Mouse (Mus musculus): Measurements from ENCODE around the gene Aagab. TPM values are rescaled to one million over a fixed set of nuclear protein-coding genes. Genes with fewer than 3 reads are reported as not detected.

Aagab gene
- polyA plus RNA-seq, 1 experiment from 2014 or later = 50.4 TPM

DNA sequence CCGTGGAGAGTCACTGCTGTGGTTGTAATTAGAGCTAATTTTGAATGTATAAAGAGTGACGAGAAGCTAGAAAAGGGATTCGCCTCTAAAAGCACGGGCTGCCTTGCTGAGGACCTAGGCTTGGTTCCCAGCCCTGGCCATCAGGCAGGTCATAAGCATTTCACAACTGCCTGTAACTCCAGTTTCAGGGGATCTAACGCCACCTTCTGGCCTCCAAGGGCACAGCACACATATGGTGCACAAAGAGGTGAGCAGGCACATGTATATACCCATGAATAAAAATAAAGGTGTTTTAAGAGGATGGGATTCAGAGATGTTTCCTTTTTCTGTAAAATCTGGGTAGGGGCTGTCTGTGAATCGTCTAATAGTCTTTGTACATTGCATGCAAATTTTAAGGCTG lies 7.8 kb downstream of the Aagab start:
- Histone ChIP-seq H3K4me1 (replicated peaks) (peaks cover 54% of the 10 kb centered on the region), H3K36me3 (no peaks in the 10 kb centered on the region), H3K4me3 (no peak overlapping the region), H3K9me3 (no peaks in the 10 kb centered on the region), H3K27me3 (ENCODE audit: insufficient read depth, poor library complexity, severe bottlenecking) (no peaks in the 10 kb centered on the region), H3K27ac (peak overlapping the region; percentile 29; the same call in 1 of the 2 replicates)
- WGBS = 88% methylated on average over 6 of the region's 6 CpGs
- no peak for DNase-seq (ENCODE audit: low spot score)

DNA sequence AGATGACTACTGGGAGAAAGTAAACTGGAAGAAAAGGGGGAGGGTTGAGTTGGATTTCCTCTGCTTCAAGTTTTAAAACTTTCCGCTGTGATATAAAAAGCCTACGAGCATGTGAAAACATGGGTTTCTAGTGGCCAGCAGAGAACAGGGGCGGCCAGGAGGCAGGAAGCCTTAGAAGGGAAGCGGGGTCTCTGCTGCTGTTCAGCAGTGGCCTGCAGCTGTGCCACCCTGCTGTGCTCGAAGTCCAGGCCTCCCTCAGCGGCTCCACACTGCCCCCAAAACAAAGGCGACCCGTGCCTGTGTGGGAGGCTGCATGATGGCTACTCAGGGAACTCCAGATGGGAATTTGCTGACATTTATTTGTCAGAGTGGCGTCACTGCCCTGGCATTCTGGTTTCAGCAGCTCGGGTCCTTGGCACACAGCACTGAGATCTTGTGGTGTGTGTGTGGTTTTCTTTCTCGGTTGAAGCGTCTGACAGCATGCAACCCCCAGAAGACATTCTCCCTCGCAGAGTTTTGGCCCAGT lies 8.4 kb downstream of the Aagab start:
- no peaks in the 10 kb centered on the region for H3K9me3 ChIP-seq
- H3K27ac ChIP-seq = peak overlapping the region; percentile 64
- peak; percentile 33 for DNase-seq (ENCODE audit: low spot score)
- H3K4me3 ChIP-seq = 0 out of 2 replicates have a peak overlapping the region, but pooled peaks have one; percentile 0
- H3K27me3 ChIP-seq (ENCODE audit: insufficient read depth, poor library complexity, severe bottlenecking) = no peaks in the 10 kb centered on the region
- H3K4me1 ChIP-seq (replicated peaks) = peaks cover 54% of the 10 kb centered on the region
- 12% methylated on average over 13 of the region's 13 CpGs for WGBS
- no peaks in the 10 kb centered on the region for H3K36me3 ChIP-seq

DNA sequence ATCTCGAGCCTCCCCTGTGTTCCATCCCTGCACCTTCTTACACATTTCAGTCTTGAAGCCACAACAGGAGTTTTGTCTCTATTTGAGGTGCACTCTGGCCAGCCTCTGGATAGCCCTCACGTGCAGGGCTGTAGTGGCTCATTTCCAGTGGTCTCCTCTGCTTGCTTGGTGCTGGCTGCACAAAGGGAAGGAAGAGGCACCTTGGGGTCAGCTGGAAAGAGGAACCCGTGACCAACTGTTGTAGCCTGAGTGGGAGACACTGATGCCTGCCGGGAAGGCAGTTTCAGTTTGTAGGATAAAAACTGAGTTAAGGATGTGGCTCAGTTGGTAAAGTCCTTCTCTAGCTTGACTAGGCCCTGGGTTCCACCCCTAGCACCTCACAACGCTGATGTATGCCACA lies 9.5 kb downstream of the Aagab start:
- 0 out of 2 replicates have a peak overlapping the region, but pooled peaks have one; percentile 2 for H3K27ac ChIP-seq
- no peak for DNase-seq (ENCODE audit: low spot score)
- peaks cover 8% of the 10 kb centered on the region for H3K36me3 ChIP-seq
- 70% methylated on average over 5 of the region's 5 CpGs for WGBS
- peaks cover 54% of the 10 kb centered on the region for H3K4me1 ChIP-seq (replicated peaks)
- H3K9me3 ChIP-seq = no peaks in the 10 kb centered on the region
- no peaks in the 10 kb centered on the region for H3K27me3 ChIP-seq (ENCODE audit: insufficient read depth, poor library complexity, severe bottlenecking)
- no peak overlapping the region for H3K4me3 ChIP-seq

DNA sequence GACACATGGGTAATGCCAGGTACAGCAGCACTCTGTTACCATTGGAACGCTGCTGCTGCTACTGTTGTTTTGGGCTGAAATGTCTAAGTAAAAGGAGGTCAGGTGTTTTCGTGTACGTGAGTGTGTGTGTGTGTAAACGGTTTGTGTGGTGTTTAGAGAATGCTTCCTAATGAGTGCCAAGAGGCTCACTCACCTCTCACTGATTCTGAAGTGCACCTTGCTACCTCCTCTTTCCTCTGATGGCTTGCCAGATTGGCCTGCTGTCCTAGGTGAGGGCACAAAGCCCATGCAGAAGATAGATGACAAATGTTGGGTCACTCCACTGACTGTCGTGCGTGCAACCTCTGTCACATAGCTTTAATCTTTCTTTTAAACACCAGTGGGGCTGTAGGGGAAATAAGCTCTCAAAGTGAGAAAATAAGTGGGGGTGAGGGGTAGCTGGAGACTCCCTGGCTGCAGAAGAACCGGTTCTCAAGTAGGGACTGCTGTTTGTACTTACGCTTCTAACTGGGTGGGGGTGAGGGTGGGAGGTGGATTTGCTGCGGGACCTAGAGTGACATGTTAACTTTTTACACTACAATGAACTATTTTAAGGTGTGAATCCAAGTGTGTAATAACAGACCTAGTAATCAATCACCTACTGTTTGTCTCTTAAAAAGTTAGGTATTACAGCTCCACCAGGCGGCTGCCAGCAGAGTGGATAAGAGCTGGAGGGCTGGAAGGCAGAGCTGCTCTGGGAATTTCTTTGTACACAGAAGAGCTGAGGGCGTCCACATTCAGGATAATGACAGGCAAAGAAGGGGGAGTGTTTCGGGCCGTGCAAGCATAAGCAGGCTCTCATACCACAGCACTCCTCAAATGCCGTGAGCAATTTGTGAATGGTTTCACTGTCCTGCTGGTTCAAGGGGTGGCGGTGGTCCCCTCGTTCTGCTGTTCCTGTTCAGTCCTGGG lies 10.4 kb downstream of the Aagab start:
- peaks cover 54% of the 10 kb centered on the region for H3K4me1 ChIP-seq (replicated peaks)
- peak overlapping the region; percentile 41 for H3K27ac ChIP-seq
- no peaks in the 10 kb centered on the region for H3K27me3 ChIP-seq (ENCODE audit: insufficient read depth, poor library complexity, severe bottlenecking)
- peak; percentile 30 for DNase-seq (ENCODE audit: low spot score)
- H3K36me3 ChIP-seq = peaks cover 17% of the 10 kb centered on the region
- WGBS = 54% methylated on average over 16 of the region's 16 CpGs
- H3K4me3 ChIP-seq = no peak overlapping the region
- H3K9me3 ChIP-seq = no peaks in the 10 kb centered on the region

DNA sequence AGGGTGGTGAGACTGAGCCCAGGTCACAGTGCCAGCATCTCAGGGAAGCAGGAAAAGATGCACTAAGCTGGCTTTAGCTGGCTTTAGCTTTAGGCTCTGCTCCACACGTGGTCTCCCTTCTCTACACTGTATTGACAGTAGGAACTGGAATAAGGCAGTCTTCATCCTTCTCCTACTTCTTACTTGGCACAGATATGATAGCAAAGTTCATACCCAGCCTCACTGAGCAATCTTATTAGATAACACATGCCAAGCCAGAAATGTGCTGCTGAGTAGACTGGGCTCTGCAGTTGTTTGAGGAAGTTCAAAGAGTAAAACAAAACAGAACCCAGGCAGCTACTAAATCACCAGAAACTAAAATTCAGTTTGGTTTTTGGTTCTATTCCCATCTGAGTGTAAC lies 11.1 kb downstream of the Aagab start:
- Histone ChIP-seq H3K36me3 (peaks cover 24% of the 10 kb centered on the region), H3K4me3 (no peak overlapping the region), H3K27ac (peak overlapping the region; percentile 41), H3K9me3 (no peaks in the 10 kb centered on the region), H3K4me1 (replicated peaks) (peaks cover 48% of the 10 kb centered on the region), H3K27me3 (ENCODE audit: insufficient read depth, poor library complexity, severe bottlenecking) (no peaks in the 10 kb centered on the region)
- 63% methylated on average over 1 of the region's 1 CpGs for WGBS
- no peak for DNase-seq (ENCODE audit: low spot score)

DNA sequence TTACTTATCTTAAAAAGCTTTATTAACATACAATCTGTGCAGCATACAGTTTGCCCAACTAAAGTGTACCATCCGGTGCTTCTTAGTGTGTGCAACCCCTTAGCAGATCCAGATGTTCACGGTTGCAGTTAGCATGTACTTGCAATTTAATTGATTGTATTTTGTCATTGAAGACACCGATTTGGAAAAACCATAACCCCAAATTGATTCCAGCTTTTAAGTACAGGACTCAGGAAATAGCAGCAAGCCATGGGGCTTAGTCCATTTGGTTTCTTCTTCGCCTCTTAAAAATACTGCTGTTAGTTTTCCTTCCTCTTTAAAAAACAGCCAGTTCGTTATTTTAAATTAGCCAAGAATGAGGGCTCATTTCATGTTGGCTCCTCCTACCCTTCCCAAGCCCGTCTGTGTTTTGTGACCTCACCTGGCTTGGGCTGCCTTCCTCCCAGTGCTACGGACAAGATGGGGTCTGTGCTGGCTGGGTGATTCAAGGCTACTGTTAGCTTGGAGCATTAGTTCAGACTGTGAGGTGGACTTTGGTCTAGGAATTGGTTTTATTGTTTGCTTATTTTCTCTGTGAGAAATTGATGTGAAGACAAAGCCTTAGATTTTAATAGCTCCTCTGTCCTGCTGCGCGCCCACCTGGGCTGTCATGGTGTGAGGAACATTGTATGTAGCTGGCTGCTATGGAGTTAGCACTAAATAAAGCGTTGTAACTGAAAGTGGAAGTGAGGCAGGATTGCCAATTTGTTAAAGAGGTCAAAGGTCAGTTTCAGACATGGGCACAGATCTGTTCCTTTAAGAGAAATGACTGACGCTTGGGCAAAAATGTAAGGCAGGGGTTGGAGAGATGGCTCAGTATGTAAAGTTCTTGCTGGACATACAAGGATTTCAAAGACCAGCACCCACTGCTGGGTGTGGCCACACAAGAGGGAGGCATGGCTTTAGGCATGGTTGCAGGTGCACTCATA lies 11.8 kb downstream of the Aagab start:
- Histone ChIP-seq H3K36me3 (peaks cover 31% of the 10 kb centered on the region), H3K9me3 (no peaks in the 10 kb centered on the region), H3K4me3 (no peak overlapping the region), H3K27ac (no peak overlapping the region), H3K4me1 (replicated peaks) (peaks cover 40% of the 10 kb centered on the region), H3K27me3 (ENCODE audit: insufficient read depth, poor library complexity, severe bottlenecking) (no peaks in the 10 kb centered on the region)
- 86% methylated on average over 11 of the region's 11 CpGs for WGBS
- no peak for DNase-seq (ENCODE audit: low spot score)

DNA sequence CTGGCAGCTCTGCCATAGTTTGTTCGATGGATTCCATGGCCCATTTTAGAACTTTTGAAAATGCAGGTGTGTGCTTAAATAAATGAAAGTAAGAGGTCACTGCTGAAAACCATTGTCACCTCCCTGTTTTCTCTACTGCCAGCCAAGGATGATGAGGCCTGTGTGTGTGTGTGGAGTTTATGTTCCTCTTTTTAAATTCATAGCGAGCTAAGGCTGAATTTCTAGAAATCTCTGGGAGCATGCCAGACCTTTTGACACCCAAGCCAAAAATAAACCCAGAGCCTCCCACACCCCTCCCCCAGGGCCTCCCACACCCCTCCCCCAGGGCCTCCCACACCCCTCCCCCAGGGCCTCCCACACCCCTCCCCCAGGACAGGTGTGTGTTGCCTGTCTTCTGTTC lies 15.5 kb downstream of the Aagab start:
- H3K36me3 ChIP-seq = peaks cover 63% of the 10 kb centered on the region

DNA sequence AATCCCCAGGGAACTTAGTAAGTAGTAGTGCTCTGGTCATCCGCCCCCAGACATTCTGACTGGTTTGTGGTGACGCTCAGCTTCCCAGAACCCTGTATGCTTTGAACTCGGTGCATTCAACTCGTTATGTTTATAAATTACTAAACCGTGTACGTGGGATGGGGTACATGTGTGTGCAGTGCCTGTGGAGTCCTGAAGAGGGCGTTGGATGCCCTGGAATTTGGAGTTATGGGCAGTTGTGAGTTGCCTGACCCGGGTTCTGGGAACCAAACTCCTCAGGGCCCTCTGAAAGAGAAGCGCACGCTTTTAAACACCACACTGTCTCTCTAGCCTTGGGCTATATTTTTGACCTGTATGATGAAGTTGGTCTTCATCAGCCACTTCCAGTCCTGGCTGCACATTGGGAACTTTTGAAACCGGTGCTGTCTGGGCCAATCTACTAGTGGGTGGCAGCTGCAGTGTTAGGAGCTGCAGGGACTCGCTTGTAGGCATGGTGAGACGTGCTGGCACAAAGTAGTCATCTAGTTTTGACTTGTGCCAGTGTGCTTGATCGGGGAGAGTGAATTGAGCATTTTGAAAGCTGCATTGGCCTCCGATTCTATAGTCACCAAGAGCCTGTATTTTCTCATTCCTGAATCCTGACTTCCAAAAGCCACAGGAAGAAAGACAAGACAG lies 21.6 kb downstream of the Aagab start:
- peaks cover 76% of the 10 kb centered on the region for H3K36me3 ChIP-seq
- whole genome bisulfite sequencing = 85% methylated on average over 15 of the region's 15 CpGs
- no peaks in the 10 kb centered on the region for H3K9me3 ChIP-seq
- peaks cover 20% of the 10 kb centered on the region for H3K4me1 ChIP-seq (replicated peaks)
- H3K4me3 ChIP-seq = no peak overlapping the region
- H3K27ac ChIP-seq = no peak overlapping the region
- no peak for DNase-seq (ENCODE audit: low spot score)
- H3K27me3 ChIP-seq (ENCODE audit: insufficient read depth, poor library complexity, severe bottlenecking) = no peaks in the 10 kb centered on the region

More for the DNA sequence above, 15.5 kb downstream of the Aagab start:
- Histone ChIP-seq H3K27me3 (ENCODE audit: insufficient read depth, poor library complexity, severe bottlenecking) (no peaks in the 10 kb centered on the region), H3K4me3 (no peak overlapping the region), H3K9me3 (no peaks in the 10 kb centered on the region), H3K27ac (no peak overlapping the region), H3K4me1 (replicated peaks) (peaks cover 14% of the 10 kb centered on the region)
- no peak for DNase-seq (ENCODE audit: low spot score)
- 95% methylated on average over 2 of the region's 2 CpGs for WGBS

DNA sequence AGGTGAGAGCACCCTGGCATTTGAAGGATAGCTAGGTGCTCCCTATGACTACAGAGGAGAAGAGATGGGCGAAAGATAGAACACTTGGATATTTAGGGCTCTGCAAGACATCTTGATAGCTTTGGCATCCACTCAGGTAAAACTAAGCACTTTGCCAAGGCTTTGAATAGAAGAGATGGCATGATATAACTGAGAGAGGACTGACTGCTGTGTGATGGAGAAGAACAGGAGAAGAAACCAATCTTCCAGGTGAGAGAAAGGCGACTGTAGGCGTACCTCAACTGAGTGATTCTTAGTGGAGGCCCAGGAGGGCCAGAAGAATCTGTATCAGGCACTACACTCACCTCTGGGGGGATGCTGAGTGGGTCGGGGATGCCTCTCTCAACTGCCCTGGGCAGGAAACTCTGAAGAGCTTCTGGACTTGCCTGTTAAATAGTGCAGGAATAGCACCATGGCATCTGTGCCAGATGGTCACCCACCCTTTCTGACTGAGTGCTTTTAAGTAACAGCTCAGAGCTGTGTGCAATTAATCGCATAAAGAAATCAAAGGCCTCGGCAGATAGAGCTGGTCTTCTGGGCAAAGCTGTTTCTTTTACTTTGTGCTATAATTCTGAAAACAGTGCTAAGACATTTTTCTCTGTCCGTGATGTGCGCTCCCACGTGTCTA lies 22.8 kb downstream of the Aagab start:
- 94% methylated on average over 9 of the region's 9 CpGs for WGBS

DNA sequence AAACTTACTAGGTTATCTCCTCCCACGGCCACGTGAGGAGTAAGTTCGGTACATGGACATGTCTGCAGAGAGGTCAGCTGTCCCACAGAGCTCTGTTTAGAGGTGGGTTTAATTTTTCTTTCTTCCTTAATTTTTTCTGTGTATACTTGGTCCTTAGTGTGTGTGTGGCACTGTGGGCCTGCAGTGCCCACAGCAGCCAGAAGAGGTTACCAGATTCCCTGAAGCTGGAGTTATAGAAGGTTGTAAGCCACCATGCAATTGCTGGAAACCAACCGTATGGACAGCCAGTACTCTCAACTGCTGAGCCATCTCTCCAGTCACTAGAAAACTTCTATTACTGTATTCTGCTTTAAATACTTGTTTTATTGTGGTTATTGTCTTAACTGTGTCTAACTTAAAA lies 29.6 kb downstream of the Aagab start:
- H3K27me3 ChIP-seq (ENCODE audit: insufficient read depth, poor library complexity, severe bottlenecking) = no peaks in the 10 kb centered on the region
- no peak overlapping the region for H3K4me3 ChIP-seq
- WGBS = 74% methylated on average over 4 of the region's 4 CpGs
- peaks cover 63% of the 10 kb centered on the region for H3K36me3 ChIP-seq
- peaks cover 21% of the 10 kb centered on the region for H3K4me1 ChIP-seq (replicated peaks)
- no peaks in the 10 kb centered on the region for H3K9me3 ChIP-seq
- H3K27ac ChIP-seq = no peak overlapping the region
- no peak for DNase-seq (ENCODE audit: low spot score)

More for the DNA sequence above, 22.8 kb downstream of the Aagab start:
- DNase-seq (ENCODE audit: low spot score) = no peak
- no peak overlapping the region for H3K27ac ChIP-seq
- H3K9me3 ChIP-seq = no peaks in the 10 kb centered on the region
- no peak overlapping the region for H3K4me3 ChIP-seq
- peaks cover 20% of the 10 kb centered on the region for H3K4me1 ChIP-seq (replicated peaks)
- no peaks in the 10 kb centered on the region for H3K27me3 ChIP-seq (ENCODE audit: insufficient read depth, poor library complexity, severe bottlenecking)
- H3K36me3 ChIP-seq = peaks cover 77% of the 10 kb centered on the region

DNA sequence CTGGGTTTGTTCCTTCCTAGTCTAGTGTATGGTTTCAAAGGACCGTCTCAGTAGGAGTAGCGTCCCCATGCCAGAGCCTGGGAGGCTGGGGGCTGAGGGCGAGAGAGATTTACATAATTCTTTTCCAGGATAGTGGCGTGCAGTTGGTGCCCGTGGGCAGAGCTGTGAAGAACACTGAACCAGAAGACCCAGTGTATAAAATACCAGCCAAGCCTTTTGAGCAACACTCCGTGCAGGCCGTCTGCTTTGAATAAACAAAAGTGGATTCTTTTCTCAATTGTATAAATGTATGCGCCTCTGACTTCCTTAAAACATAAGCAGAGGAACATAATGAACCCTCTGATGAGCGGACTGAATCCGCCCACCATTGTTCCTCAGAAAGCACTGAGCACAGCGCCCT lies 30.5 kb downstream of the Aagab start:
- peak overlapping the region; percentile 50 for H3K27ac ChIP-seq

DNA sequence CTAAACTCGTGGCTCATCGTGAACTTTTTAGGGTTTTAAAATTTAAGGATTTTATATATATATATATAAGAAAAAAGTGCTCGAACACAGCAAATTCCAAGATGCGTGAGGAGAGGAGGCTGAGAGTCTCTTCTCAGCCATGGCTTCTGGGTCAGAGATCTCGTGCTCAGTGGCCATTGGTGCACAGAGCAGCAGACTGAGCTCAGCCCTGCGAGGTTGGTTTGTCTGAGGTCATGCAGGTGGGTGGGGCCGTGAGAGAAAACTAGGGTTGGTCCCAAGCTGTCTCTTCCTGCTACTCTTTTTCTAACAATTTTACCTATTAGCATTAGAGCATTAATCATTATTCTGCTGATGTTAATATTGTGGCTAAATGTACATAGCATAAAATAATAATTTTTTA lies 30.9 kb downstream of the Aagab start:
- Histone ChIP-seq H3K4me1 (replicated peaks) (peaks cover 21% of the 10 kb centered on the region), H3K4me3 (no peak overlapping the region), H3K27me3 (ENCODE audit: insufficient read depth, poor library complexity, severe bottlenecking) (no peaks in the 10 kb centered on the region), H3K36me3 (peaks cover 64% of the 10 kb centered on the region), H3K9me3 (no peaks in the 10 kb centered on the region), H3K27ac (no peak overlapping the region)
- DNase-seq (ENCODE audit: low spot score) = no peak
- 54% methylated on average over 7 of the region's 7 CpGs for WGBS

More for the DNA sequence above, 30.5 kb downstream of the Aagab start:
- H3K36me3 ChIP-seq = peaks cover 64% of the 10 kb centered on the region
- no peaks in the 10 kb centered on the region for H3K27me3 ChIP-seq (ENCODE audit: insufficient read depth, poor library complexity, severe bottlenecking)
- WGBS = 51% methylated on average over 11 of the region's 11 CpGs
- no peaks in the 10 kb centered on the region for H3K9me3 ChIP-seq
- H3K4me1 ChIP-seq (replicated peaks) = peaks cover 21% of the 10 kb centered on the region
- H3K4me3 ChIP-seq = no peak overlapping the region
- DNase-seq (ENCODE audit: low spot score) = no peak
